Mouse (Mus musculus): ENCODE measurements around the gene AB124611. TPM values are rescaled to one million over a fixed set of nuclear protein-coding genes. Genes with fewer than 3 reads are reported as not detected.
"Not testable (repeated sequence)": the region's sequence is repeated elsewhere in the genome, so short reads cannot be mapped to it uniquely, and the experiment has no call there.

AB124611 gene
- under 1 TPM; 0.44 to 0.64 TPM for total RNA-seq (2021)

- no peak for DNase-seq
- intact Hi-C loops (cut with DNase I) = no loop called here
Measured at GRCm38 (mm10) chr9:21525937-21526633, at the start of gene AB124611. AB124611 (plus strand) TSS chr9:21526176.

GRCm38 (mm10) chr9:21477707-21478106 lies 48.3 kb upstream of the AB124611 start:
- intact Hi-C loops (cut with DNase I) = no loop called here

GRCm38 (mm10) chr9:21484065-21484464 lies 41.9 kb upstream of the AB124611 start:
- peak; percentile 55 for DNase-seq
- intact Hi-C loops (cut with DNase I) = no loop called here

More at GRCm38 (mm10) chr9:21477707-21478106, 48.3 kb upstream of the AB124611 start:
- no peak for DNase-seq

- DNase-seq; intact Hi-C loops (cut with DNase I): not testable (repeated sequence)
Measured at GRCm38 (mm10) chr9:21488246-21488645, 37.7 kb upstream of the AB124611 start.

GRCm38 (mm10) chr9:21490696-21491095 lies 35.3 kb upstream of the AB124611 start:
- DNase-seq = no peak
- intact Hi-C loops (cut with DNase I) = no loop called here

GRCm38 (mm10) chr9:21493907-21494306 lies 32.1 kb upstream of the AB124611 start:
- no peak for DNase-seq
- intact Hi-C loops (cut with DNase I) = no loop called here

- intact Hi-C loops (cut with DNase I) = no loop called here
- no peak for DNase-seq
Measured at GRCm38 (mm10) chr9:21494726-21495125, 31.2 kb upstream of the AB124611 start.

- DNase-seq = no peak
- intact Hi-C loops (cut with DNase I) = no loop called here
Measured at GRCm38 (mm10) chr9:21496308-21497049, 29.5 kb upstream of the AB124611 start.

- DNase-seq = no peak
- intact Hi-C loops (cut with DNase I) = no loop called here
Measured at GRCm38 (mm10) chr9:21497050-21497542, 28.9 kb upstream of the AB124611 start.

GRCm38 (mm10) chr9:21497664-21498063 lies 28.3 kb upstream of the AB124611 start:
- intact Hi-C loops (cut with DNase I) = no loop called here

GRCm38 (mm10) chr9:21498284-21498902 lies 27.6 kb upstream of the AB124611 start:
- DNase-seq = no peak
- intact Hi-C loops (cut with DNase I) = no loop called here

More at GRCm38 (mm10) chr9:21497664-21498063, 28.3 kb upstream of the AB124611 start:
- DNase-seq = no peak

GRCm38 (mm10) chr9:21503352-21503751 lies 22.6 kb upstream of the AB124611 start:
- intact Hi-C loops (cut with DNase I) = no loop called here

GRCm38 (mm10) chr9:21505767-21506166 lies 20.2 kb upstream of the AB124611 start:
- intact Hi-C loops (cut with DNase I) = no loop called here
- DNase-seq = no peak

More at GRCm38 (mm10) chr9:21503352-21503751, 22.6 kb upstream of the AB124611 start:
- DNase-seq = no peak

- intact Hi-C loops (cut with DNase I) = no loop called here
- DNase-seq = peak; percentile 27
Measured at GRCm38 (mm10) chr9:21507753-21508430, 18.1 kb upstream of the AB124611 start.

GRCm38 (mm10) chr9:21508871-21509404 lies 17.0 kb upstream of the AB124611 start:
- no peak for DNase-seq
- intact Hi-C loops (cut with DNase I) = no loop called here

- DNase-seq = peak; percentile 95
- intact Hi-C loops (cut with DNase I) = no loop called here
Measured at GRCm38 (mm10) chr9:21509772-21510688, 15.9 kb upstream of the AB124611 start, which contains the start of gene Tmed1. Tmed1 (minus strand) TSS chr9:21510252.

GRCm38 (mm10) chr9:21510689-21511015 lies 15.3 kb upstream of the AB124611 start:
- DNase-seq = no peak
- intact Hi-C loops (cut with DNase I) = no loop called here

GRCm38 (mm10) chr9:21511052-21511451 lies 14.9 kb upstream of the AB124611 start:
- no peak for DNase-seq
- intact Hi-C loops (cut with DNase I) = no loop called here

GRCm38 (mm10) chr9:21513466-21513865 lies 12.5 kb upstream of the AB124611 start:
- intact Hi-C loops (cut with DNase I) = no loop called here
- DNase-seq = no peak

Measured in left cerebral cortex, postnatal 4 days (tissue).